Mouse (Mus musculus): ENCODE results near the gene Ppia. TPM values are rescaled to one million over a fixed set of nuclear protein-coding genes. Genes with fewer than 3 reads are reported as not detected.
"Not testable (repeated sequence)": the region's sequence is repeated elsewhere in the genome, so short reads cannot be mapped to it uniquely, and the experiment has no call there.

Gene Ppia
- polyA plus RNA-seq, 1 experiment from 2014 or later, result 4,786 TPM

DNA sequence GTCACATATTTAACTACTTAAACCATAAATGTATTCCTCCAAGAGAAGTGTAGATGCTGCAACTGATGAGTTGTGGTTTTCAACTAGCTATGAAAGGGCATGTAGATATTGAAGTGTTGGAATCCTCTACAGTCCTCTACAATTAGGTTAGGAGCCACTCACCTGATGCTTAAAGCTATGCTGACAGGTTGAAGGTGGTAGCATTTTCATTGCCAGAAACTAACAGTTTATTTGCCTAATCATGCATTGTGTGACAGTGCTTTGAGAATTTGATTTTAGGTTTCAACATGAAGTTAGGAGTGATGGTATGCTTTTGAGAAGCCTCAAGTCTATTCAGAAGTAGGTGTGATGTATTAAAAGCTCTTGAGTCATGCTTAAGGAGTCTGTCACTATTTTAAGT lies 2.2 kb downstream of the Ppia start:
- Histone ChIP-seq H3K27ac (replicated peaks) (no peak overlapping the region), H3K4me1 (replicated peaks; ENCODE audit: control insufficient read depth, insufficient read depth) (peaks cover 4% of the 10 kb centered on the region; the same call in 1 of the 2 replicates), H3K4me2 (replicated peaks; ENCODE audit: low read depth) (peak overlapping the region; percentile 74), H3K4me3 (ENCODE audit: low read depth, low read length) (peak overlapping the region; percentile 79), H3K9me3 (ENCODE audit: control insufficient read depth, low read length) (no peaks in the 10 kb centered on the region), H3K36me3 (ENCODE audit: control insufficient read depth, insufficient read depth, low read length) (peaks cover 18% of the 10 kb centered on the region), H3K9ac (ENCODE audit: low read length) (no peak overlapping the region), H3K27me3 (ENCODE audit: control insufficient read depth, insufficient read depth, low read length) (no peaks in the 10 kb centered on the region)
- ATAC-seq (ENCODE audit: low FRiP score, low TSS enrichment) (no peak), DNase-seq (ENCODE audit: low spot score) (no peak)
- no peak for TF ChIP-seq CTCF (IDR thresholded peaks at IDR 0.05; ENCODE audit: low read depth)
- TF ChIP-seq EP300 (optimal IDR thresholded peaks at IDR 0.05), result no peak

DNA sequence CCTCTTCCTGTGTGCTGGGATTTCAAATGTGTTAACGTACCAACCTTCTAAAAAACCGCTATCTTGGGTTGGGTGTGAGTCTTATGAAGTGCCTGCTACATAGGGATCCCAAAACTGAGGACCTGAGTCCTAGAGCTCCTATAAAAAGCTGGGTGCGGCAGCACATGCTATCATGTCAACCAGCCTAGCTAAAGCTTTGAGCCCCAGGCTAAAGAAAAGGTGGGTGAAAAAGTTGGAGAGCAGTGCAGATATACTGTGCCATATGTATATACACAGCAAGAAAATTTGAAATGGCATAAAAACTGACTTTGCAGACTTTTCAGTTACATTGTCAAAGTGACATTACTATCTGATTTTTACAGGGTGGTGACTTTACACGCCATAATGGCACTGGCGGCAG lies 3.5 kb downstream of the Ppia start:
- Histone ChIP-seq H3K9ac (ENCODE audit: low read length) (no peak overlapping the region), H3K27ac (replicated peaks) (no peak overlapping the region), H3K36me3 (ENCODE audit: control insufficient read depth, insufficient read depth, low read length) (peaks cover 18% of the 10 kb centered on the region), H3K9me3 (ENCODE audit: control insufficient read depth, low read length) (no peaks in the 10 kb centered on the region), H3K4me1 (replicated peaks; ENCODE audit: control insufficient read depth, insufficient read depth) (peaks cover 4% of the 10 kb centered on the region; the same call in 1 of the 2 replicates), H3K27me3 (ENCODE audit: control insufficient read depth, insufficient read depth, low read length) (no peaks in the 10 kb centered on the region), H3K4me2 (replicated peaks; ENCODE audit: low read depth) (no peak overlapping the region), H3K4me3 (ENCODE audit: low read depth, low read length) (no peak overlapping the region)
- ATAC-seq (ENCODE audit: low FRiP score, low TSS enrichment), result no peak
- WGBS, result 81% methylated on average over 5 of the region's 5 CpGs
- TF ChIP-seq CTCF (IDR thresholded peaks at IDR 0.05; ENCODE audit: low read depth) (no peak), EP300 (optimal IDR thresholded peaks at IDR 0.05) (no peak)
- DNase-seq (ENCODE audit: low spot score), result no peak

DNA sequence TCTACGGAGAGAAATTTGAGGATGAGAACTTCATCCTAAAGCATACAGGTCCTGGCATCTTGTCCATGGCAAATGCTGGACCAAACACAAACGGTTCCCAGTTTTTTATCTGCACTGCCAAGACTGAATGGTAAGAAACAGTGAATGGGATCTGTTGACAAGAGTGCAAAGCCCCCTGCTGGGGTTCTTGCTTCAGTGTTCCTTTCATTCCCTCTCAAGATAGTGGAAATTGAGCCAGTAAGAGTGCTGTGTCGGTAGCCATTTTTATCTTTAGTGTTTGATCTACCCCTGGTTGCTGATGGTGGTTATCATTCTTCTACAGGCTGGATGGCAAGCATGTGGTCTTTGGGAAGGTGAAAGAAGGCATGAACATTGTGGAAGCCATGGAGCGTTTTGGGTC lies 3.9 kb downstream of the Ppia start:
- ATAC-seq (ENCODE audit: low FRiP score, low TSS enrichment); H3K27ac ChIP-seq (replicated peaks); H3K9ac ChIP-seq (ENCODE audit: low read length); H3K4me1 ChIP-seq (replicated peaks; ENCODE audit: control insufficient read depth, insufficient read depth); H3K27me3 ChIP-seq (ENCODE audit: control insufficient read depth, insufficient read depth, low read length); H3K9me3 ChIP-seq (ENCODE audit: control insufficient read depth, low read length); DNase-seq (ENCODE audit: low spot score); H3K4me3 ChIP-seq (ENCODE audit: low read depth, low read length); H3K4me2 ChIP-seq (replicated peaks; ENCODE audit: low read depth): not testable (repeated sequence)
- 60% methylated on average over 4 of the region's 4 CpGs for whole genome bisulfite sequencing
- H3K36me3 ChIP-seq (ENCODE audit: control insufficient read depth, insufficient read depth, low read length), result peaks cover 18% of the 10 kb centered on the region

DNA sequence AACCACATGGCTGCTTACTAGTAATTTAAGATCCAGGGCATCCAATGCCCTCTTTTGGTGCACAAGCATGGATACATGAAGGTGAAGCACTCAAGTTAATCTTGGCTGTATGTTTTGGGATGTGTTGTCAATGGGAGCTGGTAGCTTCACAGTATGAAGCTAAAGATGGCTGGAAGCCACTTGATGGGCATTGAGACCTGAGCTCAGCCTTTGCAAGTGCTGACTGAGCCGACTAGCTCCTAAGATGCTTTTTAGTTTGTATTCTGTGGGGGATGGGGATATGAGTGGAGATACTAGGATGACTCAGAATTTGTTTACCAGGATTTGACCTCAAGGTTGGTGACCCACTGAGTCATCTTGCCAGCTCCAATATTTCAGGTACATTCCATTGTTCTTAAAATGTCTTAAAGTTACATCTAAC lies 5.0 kb downstream of the Ppia start:
- H3K4me1 ChIP-seq (replicated peaks; ENCODE audit: control insufficient read depth, insufficient read depth), result no peaks in the 10 kb centered on the region
- no peaks in the 10 kb centered on the region for H3K9me3 ChIP-seq (ENCODE audit: control insufficient read depth, low read length)
- no peaks in the 10 kb centered on the region for H3K27me3 ChIP-seq (ENCODE audit: control insufficient read depth, insufficient read depth, low read length)
- no peak overlapping the region for H3K27ac ChIP-seq (replicated peaks)
- DNase-seq (ENCODE audit: low spot score) (no peak), ATAC-seq (ENCODE audit: low FRiP score, low TSS enrichment) (no peak)
- H3K36me3 ChIP-seq (ENCODE audit: control insufficient read depth, insufficient read depth, low read length), result peaks cover 21% of the 10 kb centered on the region
- no peak for TF ChIP-seq CTCF (IDR thresholded peaks at IDR 0.05; ENCODE audit: low read depth)
- TF ChIP-seq EP300 (optimal IDR thresholded peaks at IDR 0.05), result no peak
- 8% methylated on average over 1 of the region's 1 CpGs for WGBS
- no peak overlapping the region for H3K9ac ChIP-seq (ENCODE audit: low read length)
- no peak overlapping the region for H3K4me3 ChIP-seq (ENCODE audit: low read depth, low read length)
- H3K4me2 ChIP-seq (replicated peaks; ENCODE audit: low read depth), result no peak overlapping the region

DNA sequence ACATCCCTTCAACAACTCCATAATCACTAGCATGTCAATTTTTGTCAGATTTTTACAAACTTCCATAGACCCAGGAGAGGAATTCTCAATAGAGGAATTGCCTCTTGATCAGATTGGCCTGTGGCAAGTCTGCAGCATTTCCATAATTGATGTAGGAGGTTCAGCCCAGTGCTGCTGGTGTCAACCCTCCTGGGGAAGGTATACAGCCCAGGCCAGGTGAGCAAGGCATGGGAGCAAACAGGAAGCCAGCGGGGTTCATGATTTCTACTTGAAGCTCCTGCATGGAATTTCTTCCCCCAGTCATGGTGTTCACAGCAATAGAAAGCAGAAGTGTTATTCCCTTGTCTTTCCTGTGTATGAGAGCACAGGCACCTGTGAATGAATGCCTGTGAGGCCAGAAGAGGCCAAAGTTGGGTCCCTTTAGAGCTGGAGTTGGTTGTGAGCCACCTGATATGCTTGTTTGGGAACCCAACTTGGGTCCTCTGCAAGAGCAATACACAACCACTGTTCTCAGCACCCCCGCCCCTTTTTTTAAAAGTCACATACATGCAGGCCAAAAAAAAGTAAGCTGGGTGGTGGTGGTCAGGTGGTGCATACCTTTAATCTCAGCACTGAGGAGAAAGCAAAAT lies 5.6 kb downstream of the Ppia start:
- H3K36me3 ChIP-seq (ENCODE audit: control insufficient read depth, insufficient read depth, low read length), result peaks cover 22% of the 10 kb centered on the region
- no peaks in the 10 kb centered on the region for H3K4me1 ChIP-seq (replicated peaks; ENCODE audit: control insufficient read depth, insufficient read depth)
- no peak overlapping the region for H3K9ac ChIP-seq (ENCODE audit: low read length)
- no peak overlapping the region for H3K4me2 ChIP-seq (replicated peaks; ENCODE audit: low read depth)
- H3K4me3 ChIP-seq (ENCODE audit: low read depth, low read length), result no peak overlapping the region
- TF ChIP-seq CTCF (IDR thresholded peaks at IDR 0.05; ENCODE audit: low read depth) (no peak), EP300 (optimal IDR thresholded peaks at IDR 0.05) (no peak)
- WGBS, result 75% methylated on average over 2 of the region's 2 CpGs
- H3K27ac ChIP-seq (replicated peaks), result no peak overlapping the region
- no peaks in the 10 kb centered on the region for H3K9me3 ChIP-seq (ENCODE audit: control insufficient read depth, low read length)
- DNase-seq (ENCODE audit: low spot score) (no peak), ATAC-seq (ENCODE audit: low FRiP score, low TSS enrichment) (no peak)
- no peaks in the 10 kb centered on the region for H3K27me3 ChIP-seq (ENCODE audit: control insufficient read depth, insufficient read depth, low read length)

DNA sequence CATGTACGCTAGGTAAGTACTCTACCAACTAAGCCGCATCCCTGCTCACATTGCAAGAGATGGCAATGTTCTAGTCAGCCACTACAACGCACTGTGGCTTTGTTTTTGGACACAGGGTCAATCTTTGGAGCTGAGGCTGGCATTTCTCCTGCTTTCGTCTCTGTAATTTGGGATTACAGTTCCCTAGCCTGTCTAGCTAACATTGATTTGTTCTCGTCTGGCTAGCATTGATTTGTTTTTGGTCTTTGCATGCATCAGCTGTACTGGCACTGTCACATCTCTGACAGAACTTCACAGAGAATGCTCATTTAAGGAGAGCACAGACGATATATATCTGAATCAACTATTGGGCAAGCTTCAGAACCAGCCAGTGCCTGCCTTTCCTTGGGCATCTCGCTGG lies 14.9 kb downstream of the Ppia start:
- no peak overlapping the region for H3K4me2 ChIP-seq (replicated peaks; ENCODE audit: low read depth)
- no peak for DNase-seq (ENCODE audit: low spot score)
- no peak overlapping the region for H3K9ac ChIP-seq (ENCODE audit: low read length)
- H3K27ac ChIP-seq (replicated peaks), result no peak overlapping the region
- no peaks in the 10 kb centered on the region for H3K4me1 ChIP-seq (replicated peaks; ENCODE audit: control insufficient read depth, insufficient read depth)
- H3K4me3 ChIP-seq (ENCODE audit: low read depth, low read length), result no peak overlapping the region
- no peaks in the 10 kb centered on the region for H3K9me3 ChIP-seq (ENCODE audit: control insufficient read depth, low read length)
- H3K27me3 ChIP-seq (ENCODE audit: control insufficient read depth, insufficient read depth, low read length), result no peaks in the 10 kb centered on the region
- no peak for TF ChIP-seq EP300 (optimal IDR thresholded peaks at IDR 0.05)
- no peak for TF ChIP-seq CTCF (IDR thresholded peaks at IDR 0.05; ENCODE audit: low read depth)
- no peak for ATAC-seq (ENCODE audit: low FRiP score, low TSS enrichment)
- 89% methylated on average over 7 of the region's 7 CpGs for WGBS
- peaks cover 20% of the 10 kb centered on the region; the same call in 1 of the 2 replicates for H3K36me3 ChIP-seq (ENCODE audit: control insufficient read depth, insufficient read depth, low read length)
